ENCODE assay signal across 12 mouse cellular contexts in genomic region chr11:101283805-101284204, GRCm38 (mm10).
"Had no signal": no experiment of that assay in that cellular context is flagged by ENCODE, and none has a peak within 500 bp of the region (broad histone marks: within the 10 kb centered on the region; RNA-seq: fewer than 3 reads in every experiment).

No protein-coding gene starts in this region.

- H3K4me2 ChIP-seq: intestine, embryonic 15.5 days; limb, embryonic 12.5 days; lung, embryonic 14.5 days; midbrain, embryonic 13.5 days; neural tube, embryonic 15.5 days had no signal

- DNase-seq: layer of hippocampus, adult 9-11 months; liver; lung, embryonic 14.5 days; right cerebral cortex, adult 18-20 months; thymus, adult 18-20 months; thymus, postnatal 14 days had no signal

- H3K27me3 ChIP-seq: intestine, embryonic 15.5 days; neural tube, embryonic 15.5 days had no signal

- ATAC-seq: intestine, embryonic 15.5 days; midbrain, embryonic 13.5 days had no signal

- H3K27ac ChIP-seq: intestine, embryonic 15.5 days; limb, embryonic 12.5 days; liver, embryonic 14.5 days; midbrain, embryonic 13.5 days; neural tube, embryonic 15.5 days had no signal

- H3K9ac ChIP-seq: intestine, embryonic 15.5 days; liver, embryonic 14.5 days; lung, embryonic 14.5 days; midbrain, embryonic 13.5 days; neural tube, embryonic 15.5 days had no signal

- H3K4me3 ChIP-seq: intestine, embryonic 15.5 days; limb, embryonic 12.5 days; midbrain, embryonic 13.5 days; myocyte; neural tube, embryonic 15.5 days had no signal

- H3K9me3 ChIP-seq: intestine, embryonic 15.5 days; limb, embryonic 12.5 days; midbrain, embryonic 13.5 days; neural tube, embryonic 15.5 days had no signal
